Mouse (Mus musculus) lung, postnatal 4 days (tissue): ENCODE results near the gene Tnip1.

ENCODE experiments used
- DNase-seq, 2 experiments: peaks; one replicate each; pipeline ENCODE4 v3.0.0; 2021

Tnip1 gene

DNA sequence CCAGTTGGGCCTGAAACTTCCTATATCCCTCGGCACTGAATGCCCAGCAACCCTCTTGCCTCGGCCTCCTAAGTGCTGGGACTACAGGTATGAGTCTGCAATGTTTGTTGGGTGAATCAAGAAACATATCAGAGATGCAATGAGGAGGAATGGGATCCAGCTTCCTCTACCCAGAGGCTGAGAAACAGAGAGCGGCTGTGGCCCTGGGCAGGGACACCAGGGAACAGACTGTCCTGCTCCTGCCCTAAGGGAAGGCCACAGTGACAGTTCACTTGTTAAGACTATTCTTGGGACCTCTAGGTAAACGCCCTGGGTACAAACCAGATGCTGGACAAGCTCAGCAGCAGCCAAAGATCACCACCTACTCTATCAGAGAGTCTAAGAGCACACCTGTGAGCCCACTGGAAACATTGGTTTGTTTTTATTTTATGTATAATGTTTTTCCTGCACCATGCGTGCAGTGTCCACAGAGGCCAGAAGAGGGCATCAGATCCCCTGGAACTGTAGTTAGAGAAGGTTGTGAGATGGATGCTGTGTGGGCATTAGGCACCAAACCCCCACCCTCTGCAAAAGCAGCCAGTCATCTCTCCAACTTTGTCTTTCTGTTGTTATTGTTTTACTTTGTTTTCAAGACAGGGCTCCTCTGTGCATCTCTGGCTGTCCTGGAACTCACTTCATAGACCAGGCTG lies 31.2 kb downstream of the Tnip1 start:
- DNase-seq = peak; percentile 39 to 64

DNA sequence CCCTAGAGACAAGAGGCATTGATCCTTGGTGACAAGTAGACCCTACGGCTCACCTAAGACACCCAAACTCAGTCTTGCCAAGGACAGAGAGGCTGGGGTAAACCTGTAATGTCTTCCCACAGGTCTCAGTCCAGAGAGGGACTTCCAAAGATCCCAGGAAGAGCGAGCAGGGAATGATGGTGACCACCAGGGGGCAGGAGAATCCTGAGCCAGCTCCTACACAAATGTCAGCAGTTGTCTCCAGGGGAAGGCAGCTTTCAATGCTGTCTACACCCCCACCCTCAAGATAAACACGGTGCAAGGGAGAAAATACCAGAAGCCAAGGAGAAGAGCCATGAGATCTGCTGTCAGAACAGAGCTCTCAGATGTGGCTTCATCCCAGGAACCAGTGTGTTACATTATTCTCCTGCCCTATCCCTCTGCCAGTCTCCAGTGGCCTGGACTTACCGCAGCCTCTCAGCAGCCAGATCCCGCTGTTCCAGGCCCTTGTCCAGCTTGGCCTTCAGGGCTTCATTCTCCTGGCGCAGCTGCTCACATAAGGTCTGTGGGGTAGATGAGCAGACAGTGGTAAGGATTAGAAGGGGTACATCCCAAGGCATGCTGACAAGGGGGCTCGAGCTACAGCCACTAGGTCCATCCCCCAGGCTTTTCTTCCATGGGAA lies 32.3 kb downstream of the Tnip1 start:
- DNase-seq = peak; percentile 51 to 66

DNA sequence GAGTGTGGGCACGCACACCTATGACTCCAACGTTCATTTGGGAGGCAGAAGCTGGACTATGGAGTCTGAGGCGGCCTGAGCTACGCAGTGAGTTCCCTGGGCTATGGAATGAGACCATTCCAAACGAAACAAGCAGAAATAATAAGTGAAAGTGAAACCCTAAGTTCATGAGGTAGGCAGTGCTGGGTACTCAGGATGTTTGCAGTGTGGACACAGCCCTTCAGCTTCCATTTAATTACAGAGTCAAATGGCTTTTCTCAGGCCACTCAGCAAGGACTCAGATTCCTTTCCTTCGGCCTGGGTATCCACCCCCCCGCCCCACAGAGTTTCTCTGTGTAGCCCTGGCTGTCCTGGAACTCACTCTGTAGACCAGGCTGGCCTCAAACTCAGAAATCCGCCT lies 33.0 kb downstream of the Tnip1 start:
- DNase-seq = no peak

DNA sequence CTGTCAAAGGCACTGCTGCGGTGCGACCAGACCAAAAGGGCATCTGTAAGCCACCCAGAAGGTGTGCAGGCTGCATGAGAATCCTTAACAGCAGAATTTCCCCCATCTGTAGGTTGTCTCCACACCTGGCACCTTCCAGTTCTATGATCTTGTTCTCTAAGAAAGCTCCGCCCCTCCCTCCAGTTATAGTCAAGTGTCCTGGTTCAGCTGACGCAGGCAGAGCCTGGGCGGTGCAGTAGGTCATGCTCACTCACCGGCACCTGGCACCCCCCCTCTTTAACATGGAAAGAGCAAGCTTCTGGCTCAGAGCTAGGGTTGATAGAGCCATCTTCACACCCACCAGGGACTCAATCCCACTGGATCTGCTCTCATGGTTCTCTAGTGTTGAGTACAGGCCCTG lies 33.4 kb downstream of the Tnip1 start:
- no peak for DNase-seq

DNA sequence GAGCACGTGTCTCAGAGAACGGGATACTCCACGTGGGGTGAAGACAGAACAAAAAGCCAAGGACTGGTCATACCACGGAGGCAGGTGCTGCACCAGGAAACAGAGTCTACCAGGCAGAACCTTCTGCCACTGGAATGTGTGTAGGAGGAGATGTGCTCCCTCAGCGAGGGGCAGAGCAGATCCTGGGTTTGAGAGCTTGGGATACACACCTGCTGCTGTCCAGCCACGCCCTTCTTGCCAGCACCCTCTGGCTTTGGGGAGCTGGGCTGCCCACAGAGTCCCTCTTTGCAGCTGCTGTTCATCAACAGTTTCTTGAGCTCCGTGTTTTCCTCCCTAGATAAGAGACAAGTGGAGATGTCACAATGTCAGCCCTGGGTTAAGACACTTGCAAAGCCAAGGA lies 33.8 kb downstream of the Tnip1 start:
- DNase-seq = no peak

DNA sequence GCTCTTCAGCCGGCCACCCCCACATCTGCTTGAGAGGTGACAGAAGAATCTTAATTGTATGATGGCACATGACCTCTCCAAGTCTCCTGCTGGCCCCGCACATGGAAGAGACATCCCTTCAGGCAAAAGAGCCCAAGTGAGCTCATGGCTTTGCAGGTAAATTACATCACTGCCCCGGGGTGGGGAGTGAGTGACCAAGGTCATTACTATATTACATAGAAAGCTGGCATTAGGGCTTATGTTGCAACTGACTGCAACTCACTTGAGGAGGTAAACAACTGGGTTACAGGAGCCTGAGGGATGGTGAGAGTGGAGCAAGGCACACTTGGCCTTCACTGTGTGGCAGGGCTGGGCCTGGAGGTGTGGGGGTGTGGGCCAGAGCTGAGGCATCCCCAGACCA lies 34.5 kb downstream of the Tnip1 start:
- DNase-seq = no peak

DNA sequence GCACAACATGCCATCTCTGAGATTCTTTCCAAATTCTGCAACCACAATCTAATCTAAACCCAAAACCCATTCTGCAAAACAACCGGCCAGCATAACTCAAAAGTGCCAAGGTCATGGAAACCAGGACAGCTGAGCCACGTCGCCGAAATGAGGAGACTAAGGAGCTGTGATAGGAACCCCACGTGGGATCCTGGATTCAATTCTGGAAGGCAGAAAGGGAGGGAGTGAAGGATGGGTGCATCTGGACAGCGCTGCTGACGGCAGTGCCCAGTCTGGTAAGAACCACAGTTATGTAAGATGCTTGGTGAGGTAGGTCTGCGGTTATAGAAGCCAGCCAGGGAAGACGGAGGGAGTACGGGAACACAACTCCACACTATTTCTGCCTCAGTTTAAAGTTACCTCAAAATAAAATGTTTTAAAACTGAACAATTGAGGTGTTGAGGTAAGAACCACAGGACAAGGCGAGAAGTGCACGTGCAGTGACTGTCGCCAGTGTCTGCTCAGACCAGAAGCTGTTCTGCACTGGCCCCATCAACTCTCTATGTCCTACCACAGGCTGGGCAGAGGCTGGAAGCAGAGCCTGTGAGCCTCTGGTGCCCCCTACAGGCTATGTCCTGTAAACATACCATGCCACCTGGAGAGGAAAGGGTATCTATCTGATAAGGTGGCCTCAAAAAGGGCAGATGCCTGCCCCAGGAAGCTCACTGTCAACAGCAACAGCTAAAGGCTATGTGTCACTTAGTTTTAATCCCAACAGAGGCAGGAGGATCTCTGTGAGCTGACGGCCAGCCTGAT lies 35.2 kb downstream of the Tnip1 start:
- DNase-seq = peak; percentile 60 to 74

DNA sequence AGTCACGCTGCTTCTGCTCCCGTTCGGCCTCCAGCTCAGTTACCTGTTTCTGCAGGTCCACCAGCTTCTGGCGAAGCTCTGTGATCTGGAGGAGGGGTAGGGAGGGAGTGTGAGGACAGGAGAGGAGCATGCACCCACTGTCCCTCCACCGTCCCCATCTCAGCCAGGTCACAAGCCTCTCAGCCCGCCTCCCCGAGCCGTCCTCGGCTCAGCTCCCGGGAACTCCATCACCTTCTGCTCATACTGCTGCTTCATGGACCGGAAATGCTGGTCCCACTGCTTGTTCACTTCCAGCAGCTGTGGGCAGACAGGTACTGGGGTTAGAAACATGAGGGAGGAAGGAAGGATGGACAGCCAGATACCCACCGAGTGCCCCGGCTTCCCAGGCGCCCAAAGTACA lies 38.6 kb downstream of the Tnip1 start:
- no peak for DNase-seq

DNA sequence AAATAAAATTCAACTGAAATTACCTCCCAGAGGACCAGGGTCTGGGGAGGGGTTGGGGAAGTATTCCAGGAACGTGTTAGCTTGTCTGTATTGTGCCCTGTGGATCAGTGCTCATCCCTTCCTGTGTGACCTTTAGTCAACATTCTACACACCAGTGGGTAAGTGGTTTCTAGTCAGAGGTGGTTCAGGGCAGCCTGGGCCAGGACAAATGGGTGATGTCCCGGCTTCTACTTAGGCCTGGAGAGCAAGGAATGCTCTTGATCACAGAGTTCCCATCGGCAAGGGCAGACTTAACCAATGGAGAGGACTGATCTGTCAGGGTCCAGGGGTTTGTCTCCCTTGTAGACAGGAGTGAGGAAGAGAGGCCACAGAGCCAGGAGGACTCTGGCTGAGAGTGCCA lies 40.2 kb downstream of the Tnip1 start:
- no peak for DNase-seq

DNA sequence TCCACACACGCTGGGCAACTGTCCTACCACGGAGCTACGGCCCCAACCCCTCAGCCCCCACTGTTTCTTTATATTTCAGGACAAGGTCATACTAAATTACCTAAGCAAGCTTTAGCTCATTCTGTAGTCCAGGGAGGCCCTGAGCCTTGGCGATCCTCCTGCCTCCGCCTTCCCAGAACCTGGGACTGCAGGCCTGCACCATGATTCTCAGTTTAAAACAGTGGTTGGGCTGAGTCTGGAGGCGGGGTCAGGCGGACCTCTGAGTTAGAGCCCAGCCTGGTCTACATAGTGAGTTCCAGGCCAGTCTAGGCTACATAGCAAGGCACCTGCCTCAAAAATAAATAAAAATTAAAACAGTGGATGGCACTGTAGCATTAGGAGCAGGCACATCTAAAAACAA lies 40.9 kb downstream of the Tnip1 start:
- DNase-seq = peak in 1 of 2 experiments; percentile 44

DNA sequence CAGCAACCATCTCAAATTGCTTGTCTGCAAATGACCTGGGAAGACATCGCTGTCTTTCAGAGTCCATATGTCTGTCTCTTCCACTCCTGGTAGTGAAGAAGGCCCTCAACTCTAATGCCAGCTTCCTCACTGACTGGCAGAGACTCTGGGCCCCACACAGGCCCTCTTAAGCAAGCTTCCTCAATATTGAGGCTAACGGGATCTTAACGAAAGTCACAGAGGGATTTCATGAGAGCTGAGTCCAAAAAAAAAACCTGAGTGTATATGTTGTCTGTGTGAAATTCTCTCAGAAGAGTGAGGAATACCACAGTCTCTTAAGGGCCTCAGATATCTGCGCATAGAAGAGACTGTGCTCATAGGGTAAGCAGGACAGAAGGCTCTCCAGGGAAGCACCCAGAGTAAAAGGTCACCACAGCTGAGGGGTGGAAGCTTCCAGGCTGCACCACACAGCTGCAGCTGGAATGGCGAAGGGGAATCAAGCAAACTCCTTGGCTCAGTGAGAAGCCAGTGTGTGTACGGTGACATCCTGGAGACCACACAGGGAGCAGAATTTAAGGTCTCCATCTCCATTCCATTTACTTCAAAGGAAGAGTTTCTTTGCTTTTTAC lies 41.6 kb downstream of the Tnip1 start:
- no peak for DNase-seq

DNA sequence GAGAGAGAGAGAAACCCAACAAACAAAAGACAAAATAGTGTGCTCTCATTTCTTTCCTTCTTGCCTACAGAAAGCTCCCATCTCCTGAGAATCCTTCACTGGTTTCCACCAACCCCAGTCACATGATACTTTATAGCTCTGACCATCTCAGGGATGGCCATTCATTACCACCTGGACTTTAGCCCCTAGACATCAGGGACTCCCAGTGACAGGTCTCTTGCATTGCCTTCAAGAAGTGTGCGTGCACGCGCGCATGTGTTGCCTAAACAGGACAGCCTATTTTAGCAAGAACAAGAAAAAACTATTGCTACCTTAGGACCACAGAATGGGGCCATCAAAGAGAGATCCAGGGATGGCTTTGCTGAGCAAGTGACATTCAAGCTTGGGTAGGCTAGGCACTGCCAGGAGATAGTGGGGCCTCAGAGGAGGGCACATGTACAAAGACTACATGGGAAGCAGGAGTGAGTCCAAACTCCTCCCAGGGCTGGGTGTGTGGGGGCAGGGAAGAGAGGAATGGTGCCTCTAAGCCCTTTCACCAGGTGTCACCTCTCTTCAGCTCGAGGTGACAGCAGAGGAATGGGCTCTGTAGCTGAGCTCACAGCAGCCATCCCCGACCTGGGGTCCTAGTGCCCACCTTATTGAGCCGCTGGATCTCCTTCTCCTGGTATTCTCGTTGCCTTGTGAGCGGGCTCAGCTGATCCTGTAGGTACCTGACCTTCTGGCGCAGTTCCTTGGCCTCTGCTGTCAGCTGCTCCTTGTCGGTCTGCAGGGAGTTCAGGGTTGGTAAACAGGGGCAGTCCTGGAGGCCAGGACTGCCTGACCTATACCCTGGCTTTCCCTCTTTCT lies 42.4 kb downstream of the Tnip1 start:
- DNase-seq = no peak

DNA sequence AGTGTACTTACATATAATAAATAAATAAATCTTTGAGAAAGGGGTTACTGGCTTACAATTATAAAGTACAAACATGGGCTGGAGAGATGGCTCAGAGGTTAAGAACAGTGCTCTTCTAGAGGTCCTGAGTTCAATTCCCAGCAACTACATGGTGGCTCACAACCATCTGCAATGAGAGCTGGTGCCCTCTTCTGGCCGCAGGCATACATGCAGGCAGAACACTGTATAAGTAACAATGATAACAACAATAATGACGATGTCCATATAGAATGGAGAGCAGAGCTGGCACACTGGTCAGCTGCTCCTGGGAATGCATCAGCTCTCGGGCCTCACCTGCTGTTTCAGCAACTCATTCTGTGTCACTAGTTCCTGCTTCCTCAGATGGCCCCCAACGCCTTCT lies 44.4 kb downstream of the Tnip1 start:
- DNase-seq = no peak

DNA sequence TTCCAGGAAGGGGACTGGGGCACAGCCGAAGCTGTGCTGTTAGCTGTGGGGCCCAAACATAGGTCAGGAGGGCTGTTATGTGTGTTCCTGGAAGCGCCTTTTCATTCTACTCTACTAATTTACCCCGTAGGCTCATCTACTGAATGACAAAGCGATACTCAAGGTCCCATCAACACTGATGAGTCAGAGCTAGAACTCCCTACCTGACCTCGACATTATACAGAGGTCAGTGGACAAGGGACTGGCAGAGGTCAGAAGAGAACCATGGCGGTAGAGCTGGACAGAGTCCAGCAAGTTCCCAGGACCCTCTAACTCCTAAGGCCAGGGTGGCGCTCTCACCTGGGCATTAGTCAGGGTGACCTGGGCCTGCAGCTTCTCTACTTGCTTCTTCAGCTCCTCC lies 45.3 kb downstream of the Tnip1 start:
- DNase-seq = no peak

DNA sequence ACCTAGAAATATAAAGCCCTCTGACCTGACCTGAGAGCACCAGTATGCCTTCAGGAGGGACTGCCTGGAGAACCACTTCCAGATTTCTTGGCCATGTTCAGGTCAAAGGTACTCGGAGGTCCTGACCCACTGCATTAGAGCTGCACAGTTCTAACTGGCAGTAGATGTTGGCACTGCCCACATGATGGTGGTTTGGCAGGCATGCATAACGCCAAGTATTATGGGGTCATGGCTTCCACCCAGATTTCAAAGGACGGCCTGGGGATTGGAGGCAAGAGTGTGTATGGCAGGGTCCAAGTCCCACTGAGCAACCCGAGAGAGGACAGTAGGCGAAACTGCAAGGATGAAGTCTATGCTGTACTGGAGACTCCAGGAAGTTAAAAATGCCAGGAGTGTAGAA lies 48.9 kb downstream of the Tnip1 start:
- no peak for DNase-seq

DNA sequence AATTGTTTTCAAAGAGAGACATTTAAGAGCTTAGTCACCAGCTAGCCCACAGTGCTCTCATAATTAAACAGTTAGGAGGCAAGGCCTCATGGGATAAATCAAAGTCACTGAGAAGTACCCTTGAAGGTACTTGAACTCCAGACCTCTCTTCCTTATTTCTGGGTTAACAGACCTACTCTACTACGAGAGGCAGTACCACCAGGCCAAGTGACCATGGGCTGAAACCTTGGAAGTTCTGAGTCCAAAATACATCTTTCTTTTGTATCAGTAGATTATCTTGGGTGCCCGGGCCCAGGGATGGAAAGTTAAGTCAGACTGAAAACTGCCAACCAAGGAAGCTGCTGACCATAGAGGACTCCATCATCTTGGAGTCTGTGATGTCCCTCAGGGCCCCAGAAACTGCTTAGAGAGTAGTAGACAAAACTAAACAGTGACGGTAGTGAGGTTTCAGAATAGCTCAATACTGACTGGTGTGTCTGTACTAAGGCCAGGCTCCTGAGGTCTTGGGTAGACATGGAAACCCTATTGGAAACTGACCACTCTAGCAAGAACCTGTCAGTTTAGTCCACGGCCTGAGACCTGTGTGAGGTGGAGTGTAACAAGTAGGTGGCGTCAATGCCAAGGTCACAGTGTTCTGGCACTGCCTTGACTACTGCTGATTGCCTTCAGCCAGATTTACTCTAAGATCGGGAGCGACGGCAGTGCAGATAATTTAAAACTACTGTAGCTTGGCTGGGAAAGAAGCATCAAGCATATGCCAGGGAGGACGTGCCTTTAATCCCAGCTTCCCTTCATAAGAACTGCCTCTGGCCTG lies 50.0 kb downstream of the Tnip1 start:
- no peak for DNase-seq

DNA sequence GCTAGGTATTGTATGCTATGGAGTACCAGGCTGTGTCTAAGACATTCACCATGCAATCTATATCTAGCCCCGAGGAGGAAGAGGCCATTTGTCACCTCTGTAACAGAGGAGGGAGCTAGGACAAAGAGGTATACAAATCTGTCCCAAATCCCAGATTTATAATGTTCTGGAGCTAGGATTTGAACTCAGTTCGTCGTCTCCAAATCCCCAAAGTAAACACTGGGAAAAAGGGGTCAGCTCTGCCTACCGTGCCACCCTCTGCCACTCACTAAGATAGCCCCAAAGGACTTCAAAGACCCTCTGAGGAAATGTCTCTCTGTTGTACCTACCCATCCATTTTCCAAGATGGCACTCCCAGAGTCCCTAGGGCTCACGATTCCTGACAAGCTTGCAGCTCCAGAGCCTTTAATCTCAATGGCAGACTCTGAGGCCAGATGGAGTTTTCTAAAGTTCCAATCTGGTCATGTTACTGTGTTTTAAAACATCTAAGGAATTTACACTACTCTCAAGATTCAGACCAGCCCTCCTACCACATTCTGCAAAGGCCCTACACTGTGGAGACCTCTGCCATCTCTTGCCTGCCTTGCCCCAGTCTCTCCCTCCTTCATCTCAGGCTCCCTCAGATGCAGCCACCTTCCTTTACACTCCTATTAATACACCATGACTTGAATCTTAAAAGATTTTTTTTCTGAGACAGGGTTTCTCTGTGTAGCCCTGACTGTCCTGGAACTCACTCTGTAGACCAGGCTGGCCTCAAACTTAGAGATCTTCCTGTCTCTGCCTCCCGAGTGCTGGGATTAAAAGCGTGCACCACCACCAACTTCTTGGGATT lies 50.8 kb downstream of the Tnip1 start:
- no peak for DNase-seq

DNA sequence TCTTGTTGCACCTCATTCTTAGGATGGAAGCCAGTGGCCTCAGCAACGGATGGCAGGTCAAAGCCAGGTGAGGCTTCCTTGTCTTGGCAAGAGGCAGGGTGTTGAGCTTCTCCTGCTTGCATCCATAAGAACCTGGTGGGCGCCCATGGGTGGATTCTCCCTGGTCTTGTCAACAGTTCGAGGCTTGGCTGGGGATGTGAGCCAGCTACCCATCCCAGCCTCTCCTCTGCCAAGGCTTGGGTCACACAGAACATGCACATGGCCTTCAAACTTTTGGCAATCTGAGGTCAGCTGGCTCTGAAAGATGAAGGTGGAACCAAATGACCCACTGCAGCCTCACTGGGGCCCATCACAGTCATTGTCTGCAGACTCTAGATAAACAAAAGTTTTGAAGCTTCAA lies 51.5 kb downstream of the Tnip1 start:
- no peak for DNase-seq

DNA sequence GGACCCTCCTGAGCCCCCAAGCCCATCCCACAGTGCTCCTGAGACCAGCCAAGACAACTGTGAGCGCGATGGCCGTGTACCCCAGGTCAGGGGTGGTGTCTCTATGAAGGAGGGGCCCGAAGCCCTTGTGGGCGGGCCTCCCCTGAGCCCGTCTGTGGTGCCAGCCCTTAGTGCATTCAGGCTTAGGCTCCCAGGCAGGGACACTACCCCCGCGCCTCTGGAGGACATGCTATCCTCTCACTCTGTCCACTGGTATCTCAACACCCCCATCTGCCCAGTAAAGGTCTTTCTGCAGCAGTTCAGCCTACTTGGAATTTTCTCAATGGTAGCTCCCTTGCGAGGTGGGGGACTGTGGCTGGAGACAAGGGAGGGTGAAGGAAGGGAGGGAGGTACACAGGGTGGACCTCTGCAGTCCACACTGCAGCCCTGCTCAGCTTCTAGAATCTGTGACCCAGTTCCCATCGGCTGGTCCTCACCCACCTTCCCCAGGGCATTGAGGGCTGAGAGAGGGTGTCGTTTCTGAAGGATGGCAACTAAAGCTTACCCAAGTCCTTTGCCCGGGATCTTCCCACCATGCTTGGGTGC lies 52.5 kb downstream of the Tnip1 start:
- DNase-seq = no peak

DNA sequence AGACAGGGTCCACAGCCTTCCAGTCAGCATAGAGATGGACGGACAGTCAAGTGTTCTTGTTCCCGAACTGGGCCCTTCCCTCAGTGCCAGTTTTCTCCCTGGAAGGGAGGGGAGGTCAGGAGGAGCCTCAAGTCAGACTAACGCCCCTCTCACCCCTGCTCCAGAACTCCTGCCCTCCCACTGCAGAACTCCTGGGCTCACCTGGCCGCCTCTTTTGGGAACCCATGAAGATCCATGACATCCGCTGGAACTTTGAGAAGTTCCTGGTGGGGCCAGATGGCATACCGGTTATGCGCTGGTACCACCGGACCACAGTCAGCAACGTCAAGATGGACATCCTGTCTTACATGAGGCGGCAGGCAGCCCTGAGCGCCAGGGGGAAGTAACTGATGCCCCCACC lies 53.4 kb downstream of the Tnip1 start:
- DNase-seq = no peak

DNA sequence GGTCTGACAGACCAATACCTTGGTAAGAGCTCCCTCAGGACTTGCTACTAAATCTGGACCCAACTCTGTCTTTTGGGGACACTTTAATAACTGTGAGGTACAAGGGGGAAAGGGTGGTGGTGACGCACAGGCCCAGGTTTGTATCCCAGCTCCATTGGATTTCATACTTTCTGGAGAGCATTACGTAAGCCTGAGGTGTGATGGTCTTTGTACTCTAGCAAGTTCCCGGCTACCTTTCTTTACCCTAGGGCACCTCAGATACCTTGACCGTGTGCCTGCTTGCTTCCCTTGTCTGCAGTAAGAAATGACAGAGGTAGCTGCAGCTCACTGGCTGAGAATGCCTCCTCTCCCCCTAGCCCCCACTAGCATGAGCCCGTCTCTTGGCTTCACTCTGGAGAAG lies 55.5 kb downstream of the Tnip1 start:
- no peak for DNase-seq
